Mouse (Mus musculus): Measurements from ENCODE around the gene Sash3. TPM values are rescaled to one million over a fixed set of nuclear protein-coding genes. Genes with fewer than 3 reads are reported as not detected.
A peak's percentile ranks its signal among the peaks of the same experiment; 100 is the strongest.

The Sash3 gene
- polyA plus RNA-seq (2012; rRNA removed): 1.7 and 1.8 TPM in 2 replicates

DNA sequence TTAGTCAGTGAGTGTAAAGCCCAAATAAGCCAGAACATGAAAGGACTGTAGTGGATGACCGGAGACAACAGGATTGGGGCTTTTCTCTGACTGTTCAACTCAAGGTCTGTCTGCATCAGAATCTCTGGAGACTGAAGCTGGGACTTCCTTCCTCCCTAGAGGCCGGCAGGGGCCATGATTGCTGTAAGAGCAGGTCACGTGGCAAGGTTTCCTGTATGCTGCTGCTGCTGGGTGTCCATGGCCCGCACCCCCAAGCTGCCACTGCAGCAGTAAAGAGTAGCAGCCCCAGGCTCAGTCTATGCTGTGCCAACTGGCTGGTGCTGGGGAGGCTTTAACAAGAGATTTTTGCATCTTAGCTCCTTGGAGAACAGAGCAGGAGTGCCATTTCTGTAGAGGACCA lies at the start of gene Sash3:
Gene Sash3, plus strand, starts transcription at position 175 of the 400 bp plus-strand sequence.
- DNase-seq (ENCODE audit: extremely low spot score in 1 of 2, low spot score in 1 of 2): no peak

DNA sequence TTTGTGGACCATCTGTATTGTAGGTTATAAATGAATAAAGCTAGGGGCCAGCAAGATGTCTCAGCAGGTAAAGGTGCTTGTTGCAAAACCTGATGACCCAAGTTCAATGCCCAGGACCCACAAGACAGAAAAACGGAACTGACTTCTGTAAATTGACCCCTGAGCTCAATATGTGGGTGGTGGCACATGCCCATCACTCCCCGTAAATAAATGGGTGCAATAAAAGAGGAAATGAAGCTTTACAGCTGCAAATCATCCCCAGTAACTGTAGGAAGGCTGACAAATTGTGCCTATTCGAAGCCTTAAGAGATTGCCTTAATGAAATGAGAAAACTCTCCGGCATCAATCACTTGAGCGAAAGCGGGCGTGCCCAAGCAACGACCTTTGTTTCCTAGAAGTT lies 49.7 kb upstream of the Sash3 start:
- DNase-seq (ENCODE audit: extremely low spot score in 1 of 2, low spot score in 1 of 2): no peak

DNA sequence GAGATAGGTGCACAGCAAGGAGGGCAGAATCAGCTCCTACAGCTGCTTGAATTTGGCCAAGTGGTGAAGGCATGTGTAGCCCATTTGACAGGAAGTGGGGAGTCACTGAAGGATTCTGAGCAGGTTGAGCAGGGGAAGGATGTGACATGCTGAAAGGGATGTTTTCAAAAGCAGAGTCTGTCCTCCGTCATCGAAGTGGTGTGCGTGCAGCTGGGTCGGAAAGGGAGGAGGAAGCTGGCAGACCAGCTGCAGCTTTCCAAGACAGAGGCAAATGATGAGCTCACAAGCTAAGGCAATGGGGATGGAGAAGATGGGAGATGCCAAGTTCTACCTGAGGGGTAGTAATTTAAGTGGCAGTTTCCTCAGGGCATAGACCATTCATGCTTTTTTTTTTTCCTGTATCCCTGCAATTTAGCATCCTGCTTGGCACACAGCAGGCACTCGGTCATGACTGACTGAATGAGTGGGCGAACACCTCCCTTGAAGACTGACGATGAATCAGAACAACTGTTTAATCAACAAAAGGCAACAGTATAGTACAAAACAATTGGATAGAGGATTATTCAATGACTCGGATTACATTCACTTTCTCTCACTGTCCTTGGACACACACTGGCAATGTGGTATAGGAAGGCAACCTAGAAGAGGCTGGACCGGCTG lies 47.6 kb upstream of the Sash3 start:
- DNase-seq (ENCODE audit: extremely low spot score in 1 of 2, low spot score in 1 of 2): peak in 1 of 2 experiments; percentile 15

DNA sequence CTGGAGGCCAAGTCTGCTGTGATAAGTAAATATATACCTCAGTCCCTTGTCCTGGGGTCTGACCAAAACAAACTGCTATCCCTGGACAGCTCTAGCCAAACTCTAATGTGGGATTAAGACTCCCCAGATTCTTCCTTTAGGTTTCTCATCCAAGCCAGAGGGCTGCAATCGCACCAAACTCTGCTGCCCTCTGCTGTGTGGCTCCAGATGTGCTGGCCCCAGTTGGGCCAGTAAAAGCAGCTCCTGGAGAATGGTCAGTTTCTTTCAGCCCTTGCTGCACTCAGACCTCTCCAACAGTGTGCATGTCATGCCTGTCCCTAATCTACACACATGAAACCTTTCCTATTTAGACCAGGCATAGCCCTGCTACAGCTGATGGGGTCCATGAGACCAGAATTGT lies 46.4 kb upstream of the Sash3 start:
- peak in 1 of 2 experiments; percentile 11 for DNase-seq (ENCODE audit: extremely low spot score in 1 of 2, low spot score in 1 of 2)

DNA sequence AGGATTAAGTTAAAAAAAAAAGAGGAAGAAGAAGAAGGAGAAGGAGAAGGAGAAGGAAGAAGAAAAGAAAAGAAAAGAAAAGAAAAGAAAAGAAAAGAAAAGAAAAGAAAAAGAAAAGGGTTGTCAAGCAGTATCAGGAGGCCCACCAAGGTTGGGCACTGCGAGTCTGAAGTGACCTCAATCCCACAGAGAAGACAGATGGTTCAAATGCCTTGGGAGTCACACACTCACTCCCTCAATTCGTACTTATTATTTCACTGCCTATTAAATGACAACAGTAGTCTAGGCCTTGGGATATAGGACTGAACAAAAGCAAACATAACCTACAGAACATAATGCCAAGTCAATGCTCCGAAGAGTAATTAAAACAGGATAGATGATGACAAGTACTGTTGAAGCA lies 43.0 kb upstream of the Sash3 start:
- DNase-seq (ENCODE audit: extremely low spot score in 1 of 2, low spot score in 1 of 2): no peak

DNA sequence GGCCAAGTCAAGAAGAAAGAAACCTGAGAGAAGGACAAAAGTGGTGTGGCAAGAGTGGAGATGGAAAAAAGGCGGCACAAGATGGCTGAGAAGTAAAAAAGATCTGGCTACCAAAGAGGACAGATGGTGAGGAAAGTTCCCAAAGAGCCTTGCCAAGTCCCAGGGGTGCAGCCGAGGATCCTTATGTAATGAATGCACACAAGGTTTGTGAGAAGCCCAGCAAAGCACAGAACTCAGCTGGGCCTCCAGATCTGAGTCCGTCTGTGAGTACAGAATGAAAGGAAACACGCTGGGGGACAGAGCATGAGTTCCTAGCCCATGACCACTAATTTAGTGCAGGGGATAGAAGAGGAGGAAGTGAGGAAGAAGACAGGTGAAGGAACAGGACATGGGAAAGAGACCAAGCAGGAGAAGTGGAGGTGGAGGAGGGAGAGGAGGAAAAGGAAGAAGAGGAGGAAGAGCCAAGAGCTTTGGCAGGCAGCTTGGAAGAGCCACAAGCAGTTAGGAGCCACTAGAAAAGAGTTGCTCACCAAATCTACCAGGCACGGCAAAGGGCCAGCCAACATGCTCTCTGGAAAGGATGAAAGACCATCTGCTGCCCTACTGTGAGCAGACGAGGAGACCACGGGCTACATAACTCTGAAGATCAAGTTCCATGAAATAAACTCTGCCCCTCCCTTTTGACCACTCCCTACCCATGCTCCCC lies 41.3 kb upstream of the Sash3 start:
- peak; percentile 4 to 68 for DNase-seq (ENCODE audit: extremely low spot score in 1 of 2, low spot score in 1 of 2)

DNA sequence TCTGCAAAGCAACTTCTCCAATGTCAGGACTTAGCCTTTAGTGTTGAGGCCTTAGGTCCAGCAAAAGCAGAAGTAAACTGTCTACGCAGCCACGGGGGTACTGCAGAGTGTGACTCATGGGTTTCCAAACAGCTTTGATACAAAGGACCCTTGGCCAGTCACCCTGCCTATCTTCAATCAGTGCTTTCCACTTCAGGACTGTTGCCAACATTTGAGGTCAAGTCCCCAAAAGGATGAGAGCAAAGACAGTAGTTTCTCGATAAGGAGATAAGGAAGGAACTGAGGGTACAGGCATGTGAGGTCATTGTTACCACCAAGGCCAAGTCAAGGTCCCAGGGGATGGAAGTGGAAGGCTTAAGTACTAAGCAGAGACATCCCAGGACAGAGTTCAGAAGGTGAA lies 40.0 kb upstream of the Sash3 start:
- no peak for DNase-seq (ENCODE audit: extremely low spot score in 1 of 2, low spot score in 1 of 2)

DNA sequence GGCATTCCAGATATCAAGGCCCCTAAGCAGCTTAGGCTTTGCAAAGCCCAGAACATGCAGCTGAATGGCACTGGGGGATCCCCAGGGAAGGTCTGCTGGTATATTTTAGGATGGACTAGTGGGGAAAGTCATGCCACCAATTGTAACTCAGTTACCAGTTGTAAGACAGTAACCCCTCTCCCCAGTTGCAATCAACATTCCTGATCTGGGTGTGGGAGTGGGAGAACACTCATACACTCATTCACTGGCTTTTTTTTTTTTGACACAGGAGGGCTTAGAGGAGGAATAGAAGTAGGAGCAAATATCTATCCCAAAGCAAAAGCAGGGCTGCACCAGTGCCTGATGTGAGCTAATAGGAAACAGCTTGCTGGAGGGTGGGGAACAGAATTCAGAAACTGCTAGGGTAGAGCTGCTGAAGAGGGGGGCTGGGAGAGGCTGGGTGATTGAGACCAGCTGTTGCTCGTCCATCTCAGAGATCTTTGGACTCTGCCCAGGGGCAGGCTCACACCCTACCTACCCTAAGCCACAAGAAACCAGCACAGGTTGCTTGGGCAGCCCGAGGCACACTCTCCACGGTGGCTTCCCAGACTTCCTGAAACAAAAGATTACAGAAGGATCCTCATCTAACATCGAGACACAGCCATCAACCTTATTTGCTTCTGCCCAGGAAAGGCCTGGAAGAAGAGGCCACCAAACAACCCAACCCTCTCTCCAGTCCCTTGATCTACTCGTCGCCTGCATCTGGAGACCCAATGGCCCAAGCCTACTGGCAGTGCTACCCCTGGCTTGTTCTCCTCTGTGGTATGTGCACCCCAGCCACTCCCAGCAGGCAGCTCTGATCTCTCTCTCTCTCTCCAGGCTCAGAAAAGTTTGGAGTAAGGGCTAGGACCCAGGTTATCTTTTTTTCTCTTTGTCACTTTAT lies 37.6 kb upstream of the Sash3 start, which contains the start of gene Xpnpep2:
Gene Xpnpep2, plus strand, starts transcription at position 332 of the 922 bp plus-strand sequence.
- DNase-seq (ENCODE audit: extremely low spot score in 1 of 2, low spot score in 1 of 2): no peak

DNA sequence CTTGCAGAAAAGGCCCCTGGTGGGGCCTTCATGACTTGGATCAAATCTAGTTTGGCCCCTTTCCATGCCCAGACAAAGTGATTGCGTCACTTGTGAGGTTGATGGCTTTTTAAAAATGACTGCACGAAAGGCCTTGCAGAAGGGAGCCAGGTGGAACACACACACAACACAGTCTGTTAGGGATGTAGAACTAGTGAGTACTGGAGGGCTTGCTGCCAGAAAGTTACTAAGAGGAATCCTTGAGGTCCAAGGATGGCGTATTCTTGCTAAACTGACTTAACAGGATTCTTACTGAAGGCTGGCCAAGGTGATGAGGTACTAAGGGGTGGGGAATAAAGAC lies 37.0 kb upstream of the Sash3 start:
- no peak for DNase-seq (ENCODE audit: extremely low spot score in 1 of 2, low spot score in 1 of 2)

DNA sequence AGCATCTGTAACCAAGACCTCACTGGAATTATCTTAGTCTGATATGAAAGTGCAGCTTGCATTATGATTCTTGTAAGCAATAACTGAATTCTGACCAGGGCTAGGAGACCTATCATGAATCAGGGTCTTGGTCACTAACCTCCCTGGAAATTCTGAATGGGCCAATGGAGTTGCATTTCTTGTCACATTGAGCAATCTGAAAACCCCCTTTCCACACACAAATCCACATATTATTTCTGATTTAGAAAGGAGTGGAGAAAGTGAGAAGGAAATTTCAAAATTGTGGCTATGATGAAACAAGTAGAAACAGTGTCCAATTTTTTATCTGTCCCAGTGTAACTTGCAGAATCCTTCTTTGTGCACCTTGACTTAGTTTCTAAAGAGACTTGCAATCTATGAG lies 26.9 kb upstream of the Sash3 start:
- DNase-seq (ENCODE audit: extremely low spot score in 1 of 2, low spot score in 1 of 2): no peak

DNA sequence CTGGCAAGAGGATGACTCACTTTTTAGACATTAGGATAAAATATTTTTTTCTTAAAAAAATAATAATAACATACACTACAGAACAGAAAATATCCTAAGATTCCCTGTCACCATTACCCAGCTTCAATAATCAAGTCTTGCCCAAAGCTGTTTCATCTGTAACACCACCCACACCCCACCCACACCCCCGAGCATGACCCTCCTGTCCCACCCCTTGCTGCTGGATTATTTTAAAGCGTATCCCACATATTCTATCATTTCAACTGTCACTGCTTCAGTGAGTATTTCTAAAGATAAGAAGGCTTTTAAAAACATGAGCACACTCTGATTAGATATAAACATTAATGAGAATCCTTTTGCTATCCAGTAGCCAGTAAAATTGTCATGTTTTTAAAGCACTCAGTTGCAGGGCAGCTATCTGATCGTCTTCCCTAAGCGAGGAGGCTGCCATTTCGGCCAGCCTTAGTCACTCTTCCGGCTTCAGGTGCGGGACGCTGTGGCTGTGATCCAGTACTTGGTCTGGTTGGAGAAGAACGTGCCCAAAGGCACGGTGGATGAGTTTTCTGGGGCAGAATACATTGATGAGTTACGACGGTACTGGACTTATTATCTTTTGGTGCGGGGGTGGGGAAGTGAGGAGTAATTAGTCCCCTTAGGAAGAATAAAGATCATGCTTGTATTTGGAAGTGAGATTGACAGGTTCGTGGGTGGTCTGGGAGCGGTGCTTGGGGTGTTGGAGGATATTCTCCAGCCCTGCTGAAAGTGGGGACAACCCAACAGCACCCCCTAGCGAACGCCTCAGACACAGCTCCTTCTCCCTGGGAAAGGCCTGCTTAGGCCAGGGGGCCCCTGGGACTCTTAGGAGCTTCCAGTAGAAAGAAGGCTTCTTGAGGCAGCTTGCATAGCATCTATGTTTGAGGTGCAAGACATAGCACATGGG lies 21.8 kb upstream of the Sash3 start:
- peak in 1 of 2 experiments; percentile 67 for DNase-seq (ENCODE audit: extremely low spot score in 1 of 2, low spot score in 1 of 2)

DNA sequence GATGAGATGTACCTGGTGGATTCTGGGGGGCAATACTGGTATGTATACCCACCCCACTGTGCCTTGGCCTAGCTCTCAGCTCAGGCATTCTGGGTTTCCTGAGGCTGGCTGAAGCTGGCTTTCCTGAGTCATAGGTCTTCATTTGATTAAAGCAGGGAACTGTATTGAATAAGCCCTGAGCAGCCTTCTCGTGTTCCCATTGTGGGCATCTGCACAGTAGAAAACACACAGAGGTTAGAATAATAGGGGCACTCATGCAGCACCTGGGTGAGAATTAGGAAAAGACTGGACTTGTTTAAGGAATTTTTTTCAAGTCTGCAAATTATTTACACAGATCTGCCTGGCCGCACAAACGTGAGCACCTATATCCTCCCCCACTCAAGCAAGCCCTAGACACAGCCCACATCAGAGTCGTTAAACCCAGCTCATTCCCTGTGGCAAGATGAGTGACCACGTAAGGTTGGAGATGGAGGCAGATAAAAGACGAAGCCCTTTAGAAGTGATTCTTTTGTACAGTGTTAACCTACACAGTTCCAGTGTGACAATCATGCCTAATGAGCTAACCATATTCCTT lies 19.2 kb upstream of the Sash3 start:
- DNase-seq (ENCODE audit: extremely low spot score in 1 of 2, low spot score in 1 of 2): no peak

DNA sequence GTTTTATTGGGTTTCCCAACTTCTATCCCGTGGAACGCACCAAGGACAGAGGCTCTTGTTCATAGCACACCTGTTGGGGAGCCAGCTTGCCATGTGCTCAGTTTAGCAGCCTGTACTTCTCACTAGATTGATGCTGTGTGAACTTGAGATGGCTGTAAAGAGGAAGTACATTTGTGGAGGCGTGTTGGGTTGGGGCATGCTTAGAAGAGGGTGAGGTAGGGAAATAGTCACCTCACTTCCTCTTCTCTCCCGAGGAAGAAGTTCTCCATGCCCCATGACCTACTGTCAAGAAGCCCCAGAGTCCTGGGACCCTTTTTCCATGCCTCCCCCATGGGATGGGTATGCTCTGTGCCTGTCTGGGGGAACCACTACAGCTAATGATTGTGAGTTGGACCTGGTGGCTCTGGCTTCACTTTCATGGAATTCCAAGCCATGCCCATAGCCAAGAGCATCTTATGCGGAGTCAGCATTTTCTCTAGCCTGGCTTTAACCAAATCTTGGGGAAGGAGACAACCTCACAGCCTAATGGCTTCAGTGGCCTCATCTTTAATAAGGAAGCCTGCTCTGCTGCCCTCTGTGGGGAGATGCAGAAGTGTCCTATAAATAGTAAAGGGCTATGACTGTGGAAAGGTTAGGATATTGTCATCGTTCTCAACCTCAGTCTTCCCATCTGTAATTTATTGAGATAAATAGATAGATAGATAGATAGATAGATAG lies 18.6 kb upstream of the Sash3 start:
- DNase-seq (ENCODE audit: extremely low spot score in 1 of 2, low spot score in 1 of 2): no peak

DNA sequence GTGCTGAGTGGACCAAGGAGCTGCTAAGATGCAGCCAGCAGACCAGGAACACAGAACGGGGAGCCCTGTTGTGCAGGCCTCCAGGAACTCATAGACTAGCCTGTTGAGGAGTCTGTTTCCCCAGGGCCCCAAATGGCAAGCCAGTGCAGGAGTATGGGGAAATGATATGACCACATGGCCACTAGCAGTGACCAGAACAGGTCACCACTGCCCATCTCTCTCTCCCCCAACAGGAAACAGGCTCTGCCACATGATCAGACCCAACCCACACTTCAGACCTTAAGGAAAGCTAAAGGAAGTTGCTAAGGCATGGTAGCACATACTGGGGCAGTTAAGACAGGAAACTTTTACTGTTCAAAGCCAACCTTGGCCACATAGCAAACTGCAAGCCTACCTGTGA lies 17.1 kb upstream of the Sash3 start:
- DNase-seq (ENCODE audit: extremely low spot score in 1 of 2, low spot score in 1 of 2): no peak

DNA sequence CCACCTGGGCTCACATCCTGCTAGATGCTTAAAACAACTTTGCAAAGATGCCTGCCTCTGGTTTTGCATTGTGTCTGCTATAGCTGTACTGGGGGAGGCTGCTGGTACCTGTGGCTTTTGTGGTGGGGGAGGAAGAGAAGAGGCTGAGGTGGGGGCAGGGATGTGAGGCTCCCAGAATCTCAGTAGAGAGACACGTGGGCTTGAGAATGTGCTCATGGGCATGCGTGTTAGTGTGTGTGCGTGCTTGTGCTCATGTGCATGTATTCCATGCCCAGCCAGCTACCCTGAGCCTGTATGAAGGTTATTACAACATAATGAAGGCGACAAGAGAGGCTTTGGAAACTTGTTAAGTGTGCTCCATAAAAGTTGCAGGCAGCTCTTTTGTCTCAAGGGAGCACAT lies 9.3 kb upstream of the Sash3 start:
- DNase-seq (ENCODE audit: extremely low spot score in 1 of 2, low spot score in 1 of 2): no peak

DNA sequence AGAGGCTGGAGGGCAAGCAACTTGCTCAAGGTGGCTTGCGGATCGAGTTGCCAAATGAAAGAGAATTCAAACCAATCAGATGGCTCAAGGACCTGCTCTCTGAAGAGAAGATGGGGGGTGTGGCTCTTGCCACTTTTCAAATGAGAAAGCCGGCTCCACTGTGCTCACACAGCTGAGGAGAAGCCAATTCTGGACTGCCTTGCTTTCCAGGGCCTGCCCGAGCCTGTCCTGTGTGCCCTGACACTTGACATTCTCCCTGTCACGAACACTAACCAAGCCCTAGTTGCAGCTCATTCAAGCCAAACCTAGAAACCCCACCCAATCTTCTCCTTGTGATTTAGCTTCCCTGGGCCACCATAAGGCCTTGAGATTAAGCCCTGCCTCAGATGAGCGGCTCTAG lies 8.2 kb upstream of the Sash3 start:
- no peak for DNase-seq (ENCODE audit: extremely low spot score in 1 of 2, low spot score in 1 of 2)

DNA sequence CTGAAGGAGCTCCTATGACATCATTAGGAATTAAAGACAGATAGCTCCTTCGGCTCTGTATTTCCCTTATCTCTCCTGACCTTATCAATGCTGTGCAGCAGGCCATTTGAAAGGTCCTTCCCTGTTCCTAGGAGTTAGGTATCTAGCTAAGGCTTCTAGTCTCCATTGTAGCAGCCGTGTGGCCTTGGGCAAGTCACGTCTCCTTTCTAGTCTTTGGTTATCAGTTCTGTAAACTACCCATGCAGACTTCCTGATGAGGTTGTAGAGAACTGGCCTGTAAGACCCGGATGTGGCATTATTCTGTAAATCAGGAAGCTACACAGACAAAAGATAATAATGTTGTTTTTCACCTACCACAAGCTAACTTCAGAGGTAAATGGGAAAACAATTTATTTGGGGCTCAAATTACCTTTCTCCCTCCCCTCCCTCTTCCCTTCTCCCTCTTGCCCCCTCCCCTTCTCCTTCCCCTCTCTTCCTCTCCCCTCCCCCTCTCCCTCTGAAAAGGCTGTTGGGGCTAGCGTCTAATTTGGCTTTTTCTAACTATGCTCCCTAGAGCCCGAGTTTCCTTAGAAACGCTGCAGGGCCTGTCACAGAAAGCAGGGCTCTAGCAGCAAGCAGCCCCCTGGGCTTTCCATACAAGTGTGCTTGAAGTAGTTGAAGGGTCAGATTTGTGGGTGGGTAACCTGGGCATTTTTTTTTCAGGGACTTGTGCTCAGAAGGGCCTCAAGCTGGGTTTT lies 7.5 kb upstream of the Sash3 start:
- DNase-seq (ENCODE audit: extremely low spot score in 1 of 2, low spot score in 1 of 2): no peak

Data from frontal cortex, adult 2 months (tissue).